Mouse (Mus musculus) left cerebral cortex, postnatal 14 days (tissue): Measurements from ENCODE around the gene Atp7a. TPM values are rescaled to one million over a fixed set of nuclear protein-coding genes. Genes with fewer than 3 reads are reported as not detected.
A peak's percentile ranks its signal among the peaks of the same experiment; 100 is the strongest.
"Not testable (repeated sequence)": the region's sequence is repeated elsewhere in the genome, so short reads cannot be mapped to it uniquely, and the experiment has no call there.

Source experiments
- DNase-seq, 2 experiments: peaks; one replicate each; pipeline ENCODE4 v3.0.0; 2021 to 2022; ENCODE audit warnings: low spot score in 2 of 2, mixed read lengths in 1 of 2
- intact Hi-C: fragments of 180-260 bp; cut with DNase I; formaldehyde crosslinking; loops from one replicate; pipeline ENCODE4 v1.15.1; 2025
- total RNA-seq, 2 experiments: library from RNA; stranded (reverse); gene quantifications; 2 replicates each; pipeline ENCODE4 v1.2.3; 2021

Atp7a gene
- total RNA-seq, 2 experiments from 2014 or later, result 7.1 to 9.3 TPM

- DNase-seq, result no peak
- intact Hi-C loops, result no loop called here
Observed at GRCm38 (mm10) chrX:106045928-106046327, 18.9 kb downstream of the Atp7a start.

GRCm38 (mm10) chrX:106048191-106048590, 21.1 kb downstream of the Atp7a start:
- no peak for DNase-seq
- intact Hi-C loops, result no loop called here

GRCm38 (mm10) chrX:106077858-106078257, 50.8 kb downstream of the Atp7a start:
- intact Hi-C loops, DNase-seq: not testable (repeated sequence)

GRCm38 (mm10) chrX:106080811-106081443, 53.9 kb downstream of the Atp7a start:
- no peak for DNase-seq
- intact Hi-C loops, result no loop called here

GRCm38 (mm10) chrX:106082518-106082917, 55.4 kb downstream of the Atp7a start:
- no peak for DNase-seq
- intact Hi-C loops, result no loop called here

GRCm38 (mm10) chrX:106085132-106085531, 58.1 kb downstream of the Atp7a start:
- intact Hi-C loops, result no loop called here
- no peak for DNase-seq

GRCm38 (mm10) chrX:106085564-106085963, 58.5 kb downstream of the Atp7a start:
- intact Hi-C loops, result no loop called here
- no peak for DNase-seq

GRCm38 (mm10) chrX:106092939-106093338, 65.9 kb downstream of the Atp7a start:
- DNase-seq, result no peak
- intact Hi-C loops, result no loop called here

GRCm38 (mm10) chrX:106105464-106105863, 78.4 kb downstream of the Atp7a start:
- intact Hi-C loops, result loop anchor here (5.0 kb wide), 1 partner anchor 78 kb away; the partner anchor contains the start of gene Atp7a
- DNase-seq, result peak; percentile 5 to 10

- DNase-seq, result no peak
- intact Hi-C loops, result no loop called here
Observed at GRCm38 (mm10) chrX:106113881-106114280, 86.8 kb downstream of the Atp7a start.

GRCm38 (mm10) chrX:106114674-106115073, 87.6 kb downstream of the Atp7a start:
- no peak for DNase-seq
- intact Hi-C loops, result no loop called here

- intact Hi-C loops, result no loop called here
- DNase-seq, result no peak
Observed at GRCm38 (mm10) chrX:106122823-106123222, 95.7 kb downstream of the Atp7a start.

GRCm38 (mm10) chrX:106128283-106128682, 101.2 kb downstream of the Atp7a start:
- intact Hi-C loops, result no loop called here

GRCm38 (mm10) chrX:106129877-106130276, 102.8 kb downstream of the Atp7a start:
- DNase-seq, result no peak
- intact Hi-C loops, result no loop called here

More at GRCm38 (mm10) chrX:106128283-106128682, 101.2 kb downstream of the Atp7a start:
- no peak for DNase-seq

GRCm38 (mm10) chrX:106134916-106135315, 107.8 kb downstream of the Atp7a start:
- intact Hi-C loops, result no loop called here
- DNase-seq, result no peak

- no peak for DNase-seq
- intact Hi-C loops, result no loop called here
Observed at GRCm38 (mm10) chrX:106135484-106135883, 108.4 kb downstream of the Atp7a start.

- intact Hi-C loops, result no loop called here
- no peak for DNase-seq
Observed at GRCm38 (mm10) chrX:106135916-106136575, 109.0 kb downstream of the Atp7a start.

- DNase-seq, result peak; percentile 7 to 19
- intact Hi-C loops, result no loop called here
Observed at GRCm38 (mm10) chrX:106139309-106140070, 112.4 kb downstream of the Atp7a start.

- intact Hi-C loops, result no loop called here
- no peak for DNase-seq
Observed at GRCm38 (mm10) chrX:106142936-106143335, 115.9 kb downstream of the Atp7a start, which contains the start of gene Tlr13. Gene Tlr13, plus strand, starts transcription at chrX:106143204.

GRCm38 (mm10) chrX:106148185-106148584, 121.1 kb downstream of the Atp7a start:
- intact Hi-C loops, result no loop called here
- no peak for DNase-seq
